Mouse (Mus musculus): ENCODE measurements around the gene Myo16. TPM values are rescaled to one million over a fixed set of nuclear protein-coding genes. Genes with fewer than 3 reads are reported as not detected.

Gene Myo16
- 0.01 and 0.08 TPM in 2 replicates for polyA plus RNA-seq (2012; rRNA removed)

DNA sequence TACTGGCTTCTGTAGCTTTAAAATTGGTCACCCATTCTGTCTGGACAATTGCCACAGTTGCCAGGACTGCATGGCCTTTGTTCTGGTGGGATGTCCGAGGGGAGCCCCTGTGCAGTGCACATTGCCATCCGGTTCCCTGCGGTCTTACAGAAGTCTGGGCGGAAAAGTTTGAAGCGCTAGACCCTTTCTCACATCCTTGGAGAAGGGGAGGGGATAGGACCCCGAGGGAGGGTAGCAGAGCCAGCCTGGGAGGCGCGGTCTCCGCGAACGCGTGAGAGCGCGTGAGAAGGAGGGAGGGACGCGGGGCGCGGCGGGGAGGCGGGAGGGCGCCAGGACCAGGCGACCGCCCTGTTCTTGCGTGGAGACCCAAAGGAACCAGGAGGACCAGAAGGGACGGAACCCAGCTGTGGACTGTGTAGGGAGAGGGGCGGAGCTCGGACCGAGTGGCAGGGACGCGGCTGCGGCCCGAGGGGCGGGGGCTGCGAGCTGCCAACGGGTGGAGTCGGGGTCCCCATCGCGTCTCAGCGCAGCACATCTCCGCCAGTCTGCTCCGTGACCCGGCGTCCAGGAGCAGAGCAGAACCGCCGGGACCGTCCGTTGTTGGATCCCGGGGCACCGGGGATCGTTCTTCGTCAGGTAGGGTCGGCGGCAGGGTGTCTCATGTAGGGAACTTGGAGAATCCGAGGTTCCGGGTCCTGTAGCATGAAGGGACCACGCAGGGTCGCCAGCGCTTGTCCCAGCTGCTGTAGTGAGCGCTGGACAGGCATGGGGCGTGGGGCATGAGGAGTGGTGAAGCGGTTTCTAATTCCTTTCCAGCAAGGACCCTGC, at the start of gene Myo16:
Gene Myo16, plus strand, starts transcription at position 301 of the 828 bp plus-strand sequence.
- WGBS = 1% methylated on average over 61 of the region's 61 CpGs
- no peaks in the 10 kb centered on the region for H3K27me3 ChIP-seq (replicated peaks; ENCODE audit: control insufficient read depth, insufficient read depth, low read length)
- peak within 1 kb of the TSS; percentile 19; the same call in 1 of the 2 replicates for H3K4me3 ChIP-seq (ENCODE audit: insufficient read depth, low read depth, low read length)
- TF ChIP-seq CTCF (conservative IDR thresholded peaks at IDR 0.05; ENCODE audit: insufficient read depth, insufficient read length, low read depth, low read length) (no peak), POLR2A (IDR thresholded peaks at IDR 0.05; ENCODE audit: low read depth, low read length) (no peak)
- no peaks in the 10 kb centered on the region for H3K36me3 ChIP-seq (ENCODE audit: control insufficient read depth, insufficient read depth, low read length)
- DNase-seq = no peak
- H3K4me1 ChIP-seq (ENCODE audit: control insufficient read depth, insufficient read depth, low read length) = no peaks in the 10 kb centered on the region
- H3K27ac ChIP-seq (ENCODE audit: insufficient read depth, low read depth, low read length) = no peak within 1 kb of the TSS

GRCm38 (mm10) chr8:10108516-10109271, 45.0 kb upstream of the Myo16 start:
- Histone ChIP-seq H3K36me3 (ENCODE audit: control insufficient read depth, insufficient read depth, low read length) (no peaks in the 10 kb centered on the region), H3K4me3 (ENCODE audit: insufficient read depth, low read depth, low read length) (no peak overlapping the region), H3K27me3 (replicated peaks; ENCODE audit: control insufficient read depth, insufficient read depth, low read length) (no peaks in the 10 kb centered on the region), H3K4me1 (ENCODE audit: control insufficient read depth, insufficient read depth, low read length) (no peaks in the 10 kb centered on the region), H3K27ac (ENCODE audit: insufficient read depth, low read depth, low read length) (no peak overlapping the region)
- no peak for TF ChIP-seq POLR2A (IDR thresholded peaks at IDR 0.05; ENCODE audit: low read depth, low read length)
- TF ChIP-seq CTCF (conservative IDR thresholded peaks at IDR 0.05; ENCODE audit: insufficient read depth, insufficient read length, low read depth, low read length) = no peak
- DNase-seq = no peak
- 85% methylated on average over 8 of the region's 8 CpGs for whole genome bisulfite sequencing

DNA sequence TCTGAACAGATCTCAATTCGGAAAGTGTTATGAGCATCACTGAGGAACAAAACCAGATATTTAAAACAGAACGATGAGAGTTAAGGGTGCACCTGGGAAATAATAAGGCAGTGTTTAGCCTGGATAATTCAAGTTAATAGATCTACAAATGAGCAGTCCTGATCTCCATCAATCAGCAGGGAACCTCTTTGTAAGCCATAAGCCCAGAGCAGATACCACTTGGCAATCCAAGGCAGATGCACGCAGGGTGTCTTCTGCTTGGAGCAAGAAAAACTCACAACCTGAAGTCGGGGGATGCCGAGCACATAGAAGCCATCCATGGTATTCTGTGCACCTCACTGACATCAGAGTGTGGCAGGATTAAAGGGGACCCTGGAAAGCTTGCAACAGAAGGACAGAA, 31.0 kb upstream of the Myo16 start:
- TF ChIP-seq POLR2A (IDR thresholded peaks at IDR 0.05; ENCODE audit: low read depth, low read length) = no peak
- TF ChIP-seq CTCF (conservative IDR thresholded peaks at IDR 0.05; ENCODE audit: insufficient read depth, insufficient read length, low read depth, low read length) = no peak
- Histone ChIP-seq H3K36me3 (ENCODE audit: control insufficient read depth, insufficient read depth, low read length) (no peaks in the 10 kb centered on the region), H3K4me1 (ENCODE audit: control insufficient read depth, insufficient read depth, low read length) (no peaks in the 10 kb centered on the region), H3K27me3 (replicated peaks; ENCODE audit: control insufficient read depth, insufficient read depth, low read length) (no peaks in the 10 kb centered on the region), H3K27ac (ENCODE audit: insufficient read depth, low read depth, low read length) (no peak overlapping the region), H3K4me3 (ENCODE audit: insufficient read depth, low read depth, low read length) (no peak overlapping the region)
- 88% methylated on average over 5 of the region's 5 CpGs for WGBS
- no peak for DNase-seq

DNA sequence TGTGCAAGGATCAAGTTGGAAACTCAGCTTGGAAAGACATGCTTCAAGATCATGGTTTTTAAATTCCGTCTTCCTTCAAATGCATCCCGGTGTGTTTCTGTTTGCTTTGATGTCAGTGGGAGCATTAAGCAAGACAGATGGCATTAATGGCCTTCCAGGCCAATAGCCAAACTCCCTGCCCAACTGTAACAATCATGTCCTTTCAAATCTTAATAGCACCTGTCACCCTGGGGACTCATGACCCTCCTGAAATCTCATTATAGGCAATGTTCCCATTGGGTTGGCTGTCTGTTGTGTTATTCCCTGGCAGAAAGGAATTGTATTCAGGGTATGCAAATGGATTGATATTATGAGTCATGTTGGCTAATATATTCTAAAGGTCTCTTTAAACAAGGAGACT, 30.3 kb upstream of the Myo16 start:
- H3K36me3 ChIP-seq (ENCODE audit: control insufficient read depth, insufficient read depth, low read length) = no peaks in the 10 kb centered on the region
- H3K4me1 ChIP-seq (ENCODE audit: control insufficient read depth, insufficient read depth, low read length) = no peaks in the 10 kb centered on the region
- H3K4me3 ChIP-seq (ENCODE audit: insufficient read depth, low read depth, low read length) = no peak overlapping the region
- TF ChIP-seq POLR2A (IDR thresholded peaks at IDR 0.05; ENCODE audit: low read depth, low read length) (no peak), CTCF (conservative IDR thresholded peaks at IDR 0.05; ENCODE audit: insufficient read depth, insufficient read length, low read depth, low read length) (no peak)
- H3K27me3 ChIP-seq (replicated peaks; ENCODE audit: control insufficient read depth, insufficient read depth, low read length) = no peaks in the 10 kb centered on the region
- DNase-seq = no peak
- 68% methylated on average over 2 of the region's 2 CpGs for WGBS
- H3K27ac ChIP-seq (ENCODE audit: insufficient read depth, low read depth, low read length) = no peak overlapping the region

- Histone ChIP-seq H3K36me3 (ENCODE audit: control insufficient read depth, insufficient read depth, low read length) (no peaks in the 10 kb centered on the region), H3K4me1 (ENCODE audit: control insufficient read depth, insufficient read depth, low read length) (no peaks in the 10 kb centered on the region), H3K27ac (ENCODE audit: insufficient read depth, low read depth, low read length) (no peak overlapping the region), H3K4me3 (ENCODE audit: insufficient read depth, low read depth, low read length) (no peak overlapping the region), H3K27me3 (replicated peaks; ENCODE audit: control insufficient read depth, insufficient read depth, low read length) (no peaks in the 10 kb centered on the region; the same call in 1 of the 2 replicates)
- WGBS = 66% methylated on average over 4 of the region's 4 CpGs
- DNase-seq = no peak
- TF ChIP-seq POLR2A (IDR thresholded peaks at IDR 0.05; ENCODE audit: low read depth, low read length) = no peak
- TF ChIP-seq CTCF (conservative IDR thresholded peaks at IDR 0.05; ENCODE audit: insufficient read depth, insufficient read length, low read depth, low read length) = no peak
These were observed 28.0 kb upstream of the Myo16 start for GRCm38 (mm10) chr8:10125684-10126083.

GRCm38 (mm10) chr8:10130513-10131414, 22.9 kb upstream of the Myo16 start:
- no peak for DNase-seq
- 65% methylated on average over 15 of the region's 15 CpGs for WGBS
- H3K27me3 ChIP-seq (replicated peaks; ENCODE audit: control insufficient read depth, insufficient read depth, low read length) = no peaks in the 10 kb centered on the region; the same call in 1 of the 2 replicates

More at GRCm38 (mm10) chr8:10130513-10131414, 22.9 kb upstream of the Myo16 start:
- H3K4me3 ChIP-seq (ENCODE audit: insufficient read depth, low read depth, low read length) = no peak overlapping the region
- no peak for TF ChIP-seq POLR2A (IDR thresholded peaks at IDR 0.05; ENCODE audit: low read depth, low read length)
- no peak for TF ChIP-seq CTCF (conservative IDR thresholded peaks at IDR 0.05; ENCODE audit: insufficient read depth, insufficient read length, low read depth, low read length)
- no peaks in the 10 kb centered on the region for H3K36me3 ChIP-seq (ENCODE audit: control insufficient read depth, insufficient read depth, low read length)
- no peaks in the 10 kb centered on the region for H3K4me1 ChIP-seq (ENCODE audit: control insufficient read depth, insufficient read depth, low read length)
- no peak overlapping the region for H3K27ac ChIP-seq (ENCODE audit: insufficient read depth, low read depth, low read length)

Data from kidney, adult 2 months (tissue).